Mouse (Mus musculus): ENCODE measurements around the gene Tubb3. TPM values are rescaled to one million over a fixed set of nuclear protein-coding genes. Genes with fewer than 3 reads are reported as not detected.
"Not testable (repeated sequence)": the region's sequence is repeated elsewhere in the genome, so short reads cannot be mapped to it uniquely, and the experiment has no call there.

Tubb3 gene
- polyA plus RNA-seq, 1 experiment from 2014 or later = 23.9 TPM

DNA sequence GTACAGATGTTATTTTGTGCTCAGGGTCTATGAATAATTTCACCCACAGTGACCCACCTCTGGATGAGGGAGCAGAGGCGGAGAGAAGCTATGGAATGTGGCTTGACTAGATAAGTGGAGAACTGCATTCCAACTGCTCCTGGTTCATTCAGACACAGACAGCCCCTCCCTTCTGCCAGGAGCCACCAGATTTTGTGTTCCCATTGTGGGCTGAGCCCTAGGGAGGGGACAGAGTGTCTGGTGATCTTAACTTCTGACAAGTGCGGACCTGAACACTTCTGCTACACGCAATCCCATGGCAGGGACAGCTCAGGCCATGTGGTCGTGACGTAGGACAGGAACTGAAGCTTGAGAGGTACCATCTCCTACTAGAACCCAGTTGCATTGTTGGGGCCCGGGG, 35.6 kb downstream of the Tubb3 start:
- Histone ChIP-seq H3K9me3 (ENCODE audit: control insufficient read depth) (no peaks in the 10 kb centered on the region), H3K4me2 (replicated peaks; ENCODE audit: low read depth) (no peak overlapping the region), H3K4me1 (replicated peaks; ENCODE audit: control insufficient read depth, insufficient read depth, low read length) (no peaks in the 10 kb centered on the region), H3K27me3 (replicated peaks; ENCODE audit: control insufficient read depth, insufficient read depth, low read length) (no peaks in the 10 kb centered on the region), H3K27ac (ENCODE audit: low read depth, low read length) (no peak overlapping the region), H3K4me3 (ENCODE audit: low read depth, low read length) (no peak overlapping the region), H3K36me3 (ENCODE audit: control insufficient read depth, insufficient read depth) (no peaks in the 10 kb centered on the region; the same call in 1 of the 2 replicates), H3K9ac (ENCODE audit: low read depth, low read length) (no peak overlapping the region)
- TF ChIP-seq CTCF (IDR thresholded peaks at IDR 0.05; ENCODE audit: low read depth) = no peak
- ATAC-seq = no peak
- 75% methylated on average over 6 of the region's 6 CpGs for WGBS

DNA sequence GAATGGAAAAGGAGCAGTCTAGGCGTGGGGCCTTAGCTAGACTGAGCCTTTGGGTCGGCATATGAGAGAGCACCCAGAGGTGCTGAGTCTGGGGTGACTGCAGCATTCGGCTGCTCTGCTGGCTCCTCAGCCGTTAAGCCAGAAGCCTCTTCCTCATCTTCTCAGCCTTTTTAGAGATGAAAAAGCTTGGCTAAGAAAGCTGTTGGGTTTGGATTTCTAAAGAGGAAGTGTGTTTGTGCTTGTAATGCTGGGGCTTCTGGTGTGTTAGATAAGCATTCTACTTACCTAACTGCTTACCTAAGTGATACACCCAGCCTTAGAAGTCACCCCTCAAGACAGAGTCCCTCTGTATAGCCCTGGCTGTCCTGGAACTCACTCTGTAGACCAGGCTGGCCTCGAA, 39.6 kb downstream of the Tubb3 start:
- H3K36me3 ChIP-seq (ENCODE audit: control insufficient read depth, insufficient read depth) = peaks cover 33% of the 10 kb centered on the region
- no peak overlapping the region for H3K9ac ChIP-seq (ENCODE audit: low read depth, low read length)
- H3K4me1 ChIP-seq (replicated peaks; ENCODE audit: control insufficient read depth, insufficient read depth, low read length) = no peaks in the 10 kb centered on the region
- no peak overlapping the region for H3K4me3 ChIP-seq (ENCODE audit: low read depth, low read length)
- TF ChIP-seq CTCF (IDR thresholded peaks at IDR 0.05; ENCODE audit: low read depth) = no peak
- ATAC-seq = no peak
- H3K9me3 ChIP-seq (ENCODE audit: control insufficient read depth) = no peaks in the 10 kb centered on the region
- no peak overlapping the region for H3K27ac ChIP-seq (ENCODE audit: low read depth, low read length)
- H3K27me3 ChIP-seq (replicated peaks; ENCODE audit: control insufficient read depth, insufficient read depth, low read length) = no peaks in the 10 kb centered on the region
- 89% methylated on average over 5 of the region's 5 CpGs for WGBS
- no peak overlapping the region for H3K4me2 ChIP-seq (replicated peaks; ENCODE audit: low read depth)

DNA sequence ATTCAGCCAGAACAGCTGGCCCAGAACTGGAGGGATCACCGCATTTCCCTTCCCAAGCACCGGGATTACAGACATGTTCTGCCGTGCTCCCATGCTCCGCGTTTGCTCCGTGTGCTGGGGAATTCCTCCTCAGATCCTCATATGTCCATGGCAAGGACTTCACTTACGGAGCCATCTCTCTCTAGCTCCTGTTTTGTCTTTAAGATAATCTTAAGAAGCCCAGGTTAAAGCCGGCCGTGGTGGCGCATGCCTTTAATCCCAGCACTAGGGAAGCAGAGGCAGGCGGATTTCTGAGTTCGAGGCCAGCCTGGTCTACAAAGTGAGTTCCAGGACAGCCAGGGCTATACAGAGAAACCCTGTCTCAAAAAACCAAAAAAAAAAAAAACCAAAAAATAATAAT, 40.5 kb downstream of the Tubb3 start:
- H3K27me3 ChIP-seq (replicated peaks; ENCODE audit: control insufficient read depth, insufficient read depth, low read length); H3K4me2 ChIP-seq (replicated peaks; ENCODE audit: low read depth); H3K9ac ChIP-seq (ENCODE audit: low read depth, low read length); H3K4me1 ChIP-seq (replicated peaks; ENCODE audit: control insufficient read depth, insufficient read depth, low read length); H3K27ac ChIP-seq (ENCODE audit: low read depth, low read length); H3K9me3 ChIP-seq (ENCODE audit: control insufficient read depth); H3K4me3 ChIP-seq (ENCODE audit: low read depth, low read length); ATAC-seq: not testable (repeated sequence)
- peaks cover 42% of the 10 kb centered on the region for H3K36me3 ChIP-seq (ENCODE audit: control insufficient read depth, insufficient read depth)
- 91% methylated on average over 12 of the region's 12 CpGs for WGBS

DNA sequence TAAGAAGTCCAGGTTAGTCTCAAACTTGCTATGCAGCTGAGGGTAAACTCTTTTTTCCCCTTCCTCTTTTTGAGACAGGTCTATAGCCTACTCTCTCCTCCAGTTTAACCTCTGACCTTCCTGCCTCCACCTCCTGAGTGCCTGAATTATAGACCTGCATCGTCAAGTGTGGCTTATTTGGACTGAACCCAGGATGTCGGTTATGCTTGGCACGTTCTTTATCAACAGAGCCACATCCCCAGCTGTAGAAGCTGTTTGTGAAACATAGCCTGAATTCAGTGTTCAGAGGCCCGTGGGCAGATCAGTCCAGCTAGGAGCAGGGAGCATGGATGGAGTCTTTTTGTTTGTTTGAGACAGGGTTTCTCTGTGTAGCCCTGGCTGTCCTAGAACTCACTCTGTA, 40.9 kb downstream of the Tubb3 start:
- no peaks in the 10 kb centered on the region for H3K9me3 ChIP-seq (ENCODE audit: control insufficient read depth)
- no peak overlapping the region for H3K4me2 ChIP-seq (replicated peaks; ENCODE audit: low read depth)
- peaks cover 42% of the 10 kb centered on the region for H3K36me3 ChIP-seq (ENCODE audit: control insufficient read depth, insufficient read depth)
- H3K4me1 ChIP-seq (replicated peaks; ENCODE audit: control insufficient read depth, insufficient read depth, low read length) = no peaks in the 10 kb centered on the region
- H3K9ac ChIP-seq (ENCODE audit: low read depth, low read length) = no peak overlapping the region
- ATAC-seq = no peak
- H3K4me3 ChIP-seq (ENCODE audit: low read depth, low read length) = no peak overlapping the region
- WGBS = 76% methylated on average over 4 of the region's 4 CpGs
- TF ChIP-seq CTCF (IDR thresholded peaks at IDR 0.05; ENCODE audit: low read depth) = no peak
- H3K27me3 ChIP-seq (replicated peaks; ENCODE audit: control insufficient read depth, insufficient read depth, low read length) = no peaks in the 10 kb centered on the region
- no peak overlapping the region for H3K27ac ChIP-seq (ENCODE audit: low read depth, low read length)

DNA sequence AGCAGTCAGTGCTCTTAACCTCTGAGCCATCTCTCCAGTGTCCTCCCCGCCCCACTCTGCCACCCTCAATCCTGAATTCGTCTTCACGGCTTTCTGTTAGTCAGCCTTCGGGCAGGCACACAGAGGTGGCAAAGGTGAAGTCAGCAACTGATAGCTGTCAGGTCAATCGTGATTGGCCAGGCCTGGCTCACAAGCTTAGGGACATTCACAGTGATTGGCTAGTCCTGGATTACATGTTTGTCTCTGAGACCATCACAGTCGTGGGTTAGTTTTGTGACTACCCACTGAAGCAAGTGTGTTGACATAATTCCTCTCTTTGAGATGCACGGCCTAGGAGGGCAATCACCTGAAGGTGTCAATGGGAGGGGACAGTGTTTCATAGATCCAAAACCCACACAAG, 42.1 kb downstream of the Tubb3 start:
- no peak for TF ChIP-seq CTCF (IDR thresholded peaks at IDR 0.05; ENCODE audit: low read depth)
- Histone ChIP-seq H3K36me3 (ENCODE audit: control insufficient read depth, insufficient read depth) (peaks cover 50% of the 10 kb centered on the region), H3K4me2 (replicated peaks; ENCODE audit: low read depth) (no peak overlapping the region), H3K4me3 (ENCODE audit: low read depth, low read length) (no peak overlapping the region), H3K9me3 (ENCODE audit: control insufficient read depth) (no peaks in the 10 kb centered on the region), H3K9ac (ENCODE audit: low read depth, low read length) (no peak overlapping the region), H3K27ac (ENCODE audit: low read depth, low read length) (no peak overlapping the region), H3K27me3 (replicated peaks; ENCODE audit: control insufficient read depth, insufficient read depth, low read length) (no peaks in the 10 kb centered on the region), H3K4me1 (replicated peaks; ENCODE audit: control insufficient read depth, insufficient read depth, low read length) (no peaks in the 10 kb centered on the region)
- no peak for ATAC-seq
- 75% methylated on average over 7 of the region's 7 CpGs for WGBS

DNA sequence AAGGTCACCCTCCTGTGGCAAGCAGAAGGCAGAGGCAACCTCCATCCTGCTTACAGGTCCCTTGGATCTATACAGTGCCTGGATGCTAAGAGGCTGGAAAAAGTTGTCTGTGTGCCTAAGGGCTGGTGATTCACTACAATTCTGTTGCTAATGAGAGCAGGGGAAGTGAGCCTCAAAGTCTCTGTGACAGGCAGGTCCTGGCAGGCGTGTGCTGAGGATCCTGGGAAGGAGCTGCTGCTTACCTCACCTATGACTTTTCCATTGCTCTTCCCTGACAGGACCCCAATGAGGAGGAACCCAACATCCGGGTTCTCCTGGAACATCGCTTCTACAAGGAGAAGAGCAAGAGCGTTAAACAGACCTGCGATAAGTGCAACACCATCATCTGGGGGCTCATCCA, 42.7 kb downstream of the Tubb3 start:
- WGBS = 89% methylated on average over 5 of the region's 5 CpGs
- TF ChIP-seq CTCF (IDR thresholded peaks at IDR 0.05; ENCODE audit: low read depth) = no peak
- Histone ChIP-seq H3K9ac (ENCODE audit: low read depth, low read length) (no peak overlapping the region), H3K4me1 (replicated peaks; ENCODE audit: control insufficient read depth, insufficient read depth, low read length) (no peaks in the 10 kb centered on the region), H3K36me3 (ENCODE audit: control insufficient read depth, insufficient read depth) (peaks cover 55% of the 10 kb centered on the region), H3K4me3 (ENCODE audit: low read depth, low read length) (no peak overlapping the region), H3K27me3 (replicated peaks; ENCODE audit: control insufficient read depth, insufficient read depth, low read length) (no peaks in the 10 kb centered on the region), H3K27ac (ENCODE audit: low read depth, low read length) (no peak overlapping the region), H3K9me3 (ENCODE audit: control insufficient read depth) (no peaks in the 10 kb centered on the region), H3K4me2 (replicated peaks; ENCODE audit: low read depth) (no peak overlapping the region)
- no peak for ATAC-seq

DNA sequence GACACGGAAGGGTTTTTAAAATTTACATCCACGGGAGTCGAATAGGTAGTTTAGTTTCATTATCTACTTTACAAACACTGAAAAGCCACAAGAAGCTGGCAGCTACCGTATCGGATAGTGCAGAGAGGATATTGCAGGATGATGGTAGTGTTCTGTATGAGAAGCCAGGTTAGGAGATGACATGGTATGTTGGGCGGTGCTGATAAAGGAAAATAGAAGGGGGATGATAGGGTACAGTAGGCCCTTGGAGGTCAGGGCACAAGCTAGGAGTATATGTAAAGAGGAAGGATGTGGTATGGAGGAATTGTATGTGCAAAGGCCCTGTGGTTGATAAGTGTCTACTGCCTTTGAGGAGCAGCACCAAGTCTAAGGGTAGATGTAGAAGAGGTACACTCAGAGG, 43.3 kb downstream of the Tubb3 start:
- no peak overlapping the region for H3K4me3 ChIP-seq (ENCODE audit: low read depth, low read length)
- no peaks in the 10 kb centered on the region for H3K9me3 ChIP-seq (ENCODE audit: control insufficient read depth)
- TF ChIP-seq CTCF (IDR thresholded peaks at IDR 0.05; ENCODE audit: low read depth) = no peak
- no peaks in the 10 kb centered on the region for H3K27me3 ChIP-seq (replicated peaks; ENCODE audit: control insufficient read depth, insufficient read depth, low read length)
- 93% methylated on average over 6 of the region's 6 CpGs for WGBS
- H3K4me1 ChIP-seq (replicated peaks; ENCODE audit: control insufficient read depth, insufficient read depth, low read length) = no peaks in the 10 kb centered on the region
- peaks cover 61% of the 10 kb centered on the region for H3K36me3 ChIP-seq (ENCODE audit: control insufficient read depth, insufficient read depth)
- no peak overlapping the region for H3K27ac ChIP-seq (ENCODE audit: low read depth, low read length)
- no peak overlapping the region for H3K4me2 ChIP-seq (replicated peaks; ENCODE audit: low read depth)
- no peak for ATAC-seq
- no peak overlapping the region for H3K9ac ChIP-seq (ENCODE audit: low read depth, low read length)
